Mouse (Mus musculus) splenic B cell, adult 2 months (primary cell): ENCODE measurements at regions not wholly inside any gene's neighbourhood (a gene's known extent, or its start where the extent isn't known, plus 50 kb on each side); places are given as distances from the start of the nearest gene placed in this dataset.
"Not testable (repeated sequence)": the region's sequence is repeated elsewhere in the genome, so short reads cannot be mapped to it uniquely, and the experiment has no call there.

ENCODE experiments used
- DNase-seq: peaks from one replicate; pipeline ENCODE4 v3.0.0-alpha.2; 2011; ENCODE audit warnings: low read depth, low spot score
- H3K27me3 ChIP-seq: 2 replicates; pipeline ENCODE4 v1.6.1; 2012; ENCODE audit warnings: mild to moderate bottlenecking, low read length, moderate library complexity, mixed read lengths; ENCODE audit not compliant: control insufficient read depth, poor library complexity, insufficient read depth, severe bottlenecking
- H3K36me3 ChIP-seq: 2 replicates; pipeline ENCODE4 v1.6.1; 2012; ENCODE audit warnings: mild to moderate bottlenecking, low read length, moderate library complexity, mixed read lengths; ENCODE audit not compliant: control insufficient read depth, poor library complexity, insufficient read depth, severe bottlenecking

DNA sequence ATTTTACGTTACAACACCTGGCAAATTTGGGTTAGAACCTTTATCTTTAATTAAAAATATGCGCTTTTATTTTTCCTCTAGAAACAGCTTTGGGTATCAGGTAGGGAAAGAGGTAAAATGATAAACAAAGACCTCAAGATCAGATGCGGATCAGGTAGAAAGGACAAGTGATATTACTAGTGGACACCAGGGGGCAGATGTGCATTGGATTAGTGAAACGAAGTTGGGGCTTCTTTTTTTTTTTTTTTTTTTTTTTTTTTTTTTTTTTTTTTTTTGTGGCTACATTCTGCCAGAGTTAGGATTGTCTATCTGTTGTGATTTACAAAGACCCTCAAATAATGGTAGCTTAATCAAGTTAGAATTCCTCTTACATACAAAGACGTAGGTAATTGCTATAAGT lies 153.8 kb downstream of the Cd109 start:
- no peaks in the 10 kb centered on the region for H3K27me3 ChIP-seq
- no peaks in the 10 kb centered on the region for H3K36me3 ChIP-seq
- DNase-seq, result peak; percentile 16

DNA sequence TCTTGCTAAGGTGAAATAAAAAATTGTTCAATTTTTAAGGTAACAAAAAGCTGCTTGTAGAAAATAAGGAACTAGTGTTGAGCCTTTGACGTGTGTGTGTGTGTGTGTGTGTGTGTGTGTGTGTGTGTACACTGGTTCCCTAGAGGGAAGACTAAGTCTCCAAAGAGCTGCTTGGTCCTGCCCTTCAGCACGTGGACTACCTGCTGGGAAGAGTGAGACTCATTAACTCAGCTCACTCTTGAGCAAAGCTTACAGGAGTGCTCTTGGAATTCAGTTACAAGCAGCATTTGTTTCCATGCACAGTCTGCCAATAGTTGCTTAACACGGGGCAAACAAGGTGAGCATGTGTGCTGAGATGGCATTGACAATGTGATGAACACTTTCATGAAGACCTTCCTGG lies 158.6 kb downstream of the Cd109 start:
- no peak for DNase-seq
- Histone ChIP-seq H3K36me3 (no peaks in the 10 kb centered on the region), H3K27me3 (no peaks in the 10 kb centered on the region)

DNA sequence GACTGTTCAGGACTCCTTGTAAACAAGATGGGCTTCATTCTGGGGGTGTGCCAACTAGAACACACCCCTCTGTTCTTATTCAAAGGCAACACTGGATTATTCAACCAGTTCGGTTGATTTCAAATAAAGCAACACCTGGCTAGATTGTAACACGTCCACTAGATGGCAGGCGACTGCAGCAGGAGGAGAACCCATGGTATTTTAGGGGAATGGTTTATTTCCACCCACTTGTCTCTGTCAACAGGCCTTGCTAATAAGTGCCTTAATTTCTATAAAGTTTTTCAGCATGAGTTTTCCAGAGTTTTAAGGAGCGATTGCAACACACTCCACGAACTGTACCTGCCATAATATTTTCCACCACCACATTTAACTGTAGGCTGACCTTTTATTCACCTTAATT lies 160.1 kb downstream of the Cd109 start:
- peak; percentile 8 for DNase-seq
- H3K27me3 ChIP-seq, result no peaks in the 10 kb centered on the region

DNA sequence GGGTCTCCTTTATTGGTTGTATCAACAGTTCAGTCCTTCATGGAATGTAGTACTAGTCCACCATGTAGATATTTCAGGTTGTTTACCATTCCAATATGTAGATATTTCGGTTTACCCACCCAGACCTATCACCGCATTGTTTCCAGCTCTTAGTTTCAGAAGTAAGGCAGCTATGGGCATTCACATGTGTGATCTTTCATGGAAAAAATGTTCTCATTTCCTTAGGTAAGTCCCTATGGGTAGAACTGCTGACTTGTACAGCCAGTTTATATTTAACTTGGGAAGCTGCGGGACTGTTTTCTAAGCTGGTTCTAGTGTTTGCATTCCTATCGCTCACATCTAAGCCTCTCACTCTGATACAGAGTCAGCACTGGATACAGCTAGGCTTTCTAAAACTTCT lies 165.2 kb downstream of the Cd109 start:
- DNase-seq, result no peak
- no peaks in the 10 kb centered on the region for H3K36me3 ChIP-seq
- H3K27me3 ChIP-seq, result no peaks in the 10 kb centered on the region

More for the DNA sequence above, 160.1 kb downstream of the Cd109 start:
- no peaks in the 10 kb centered on the region for H3K36me3 ChIP-seq

DNA sequence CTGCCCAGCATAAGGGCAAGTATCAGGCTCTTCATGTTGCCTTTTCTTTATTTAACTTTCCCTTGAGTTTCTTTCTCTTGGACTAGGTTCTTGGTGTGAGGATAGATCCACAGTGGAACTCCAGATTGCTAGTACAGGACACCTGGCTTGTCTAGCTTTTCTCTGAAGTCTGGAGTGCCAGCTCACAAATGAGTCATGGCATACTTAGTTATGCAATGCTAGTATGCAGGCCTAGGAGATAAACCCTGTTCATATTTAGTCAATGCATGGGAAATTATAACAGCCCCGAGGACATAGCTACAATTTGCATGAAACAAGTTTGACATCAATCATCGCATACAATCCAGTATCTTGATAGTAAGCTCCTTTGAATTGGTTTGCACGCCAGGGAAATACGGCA lies 167.0 kb downstream of the Cd109 start:
- Histone ChIP-seq H3K27me3 (no peaks in the 10 kb centered on the region), H3K36me3 (no peaks in the 10 kb centered on the region)
- DNase-seq, result no peak

DNA sequence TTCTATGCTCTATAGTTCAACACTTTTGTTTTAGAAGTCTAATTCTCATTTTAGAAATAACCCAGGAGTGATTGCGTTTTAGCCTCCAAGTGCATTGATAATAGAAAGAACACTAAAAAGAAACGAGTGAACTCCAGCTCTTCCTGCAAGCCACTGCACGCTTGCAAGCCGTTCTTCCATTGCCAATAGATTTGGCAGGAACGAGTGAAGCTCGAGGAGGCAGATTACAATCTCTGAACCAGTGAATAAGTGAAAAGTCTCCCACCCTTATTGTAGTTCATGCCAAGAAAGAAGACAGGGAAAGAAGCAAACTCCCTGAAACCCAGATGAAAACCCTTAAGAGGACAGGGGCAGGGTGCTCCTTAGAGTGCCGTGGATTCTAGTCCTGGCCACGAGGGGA lies 167.5 kb downstream of the Cd109 start:
- DNase-seq, result no peak
- Histone ChIP-seq H3K27me3 (no peaks in the 10 kb centered on the region), H3K36me3 (no peaks in the 10 kb centered on the region)

DNA sequence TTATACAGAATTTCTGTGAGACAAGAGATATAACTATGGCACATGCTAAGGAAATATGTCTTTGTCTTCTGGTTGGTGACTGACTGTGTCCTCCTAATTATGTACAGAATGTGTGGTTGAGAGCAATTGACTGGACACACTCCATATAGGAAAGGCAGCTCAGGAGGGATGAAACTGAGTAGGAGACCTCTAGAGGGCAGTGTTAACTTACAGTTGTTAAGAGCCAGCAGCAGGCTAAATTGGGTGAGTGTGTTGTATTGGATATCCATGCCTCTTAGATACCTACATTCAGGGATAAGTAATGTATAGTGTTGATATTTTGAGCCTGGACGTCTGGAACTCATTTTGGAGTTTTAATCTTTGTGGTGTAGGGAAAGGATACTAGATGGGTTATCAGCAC lies 172.5 kb downstream of the Cd109 start:
- Histone ChIP-seq H3K36me3 (no peaks in the 10 kb centered on the region), H3K27me3 (no peaks in the 10 kb centered on the region)
- no peak for DNase-seq

DNA sequence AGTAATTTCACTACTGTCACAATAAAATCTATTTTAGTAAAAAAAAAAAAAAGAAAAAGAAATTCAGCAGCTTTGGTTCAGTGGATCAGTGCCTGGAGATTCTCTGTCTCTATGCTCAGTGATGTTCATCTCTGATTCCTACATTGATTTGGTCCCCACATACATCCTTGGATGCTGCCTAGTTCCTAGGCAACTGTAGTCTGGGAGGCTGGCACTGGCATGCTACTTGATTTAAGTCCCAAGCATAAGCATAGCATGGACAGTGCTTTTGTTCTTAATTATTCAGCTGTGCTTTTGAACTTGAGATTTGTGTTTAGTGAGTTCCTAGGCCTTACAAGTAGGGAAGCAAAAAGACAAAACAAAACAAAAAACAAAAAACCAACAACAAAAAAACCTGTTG lies 174.4 kb downstream of the Cd109 start:
- DNase-seq, result no peak
- no peaks in the 10 kb centered on the region for H3K27me3 ChIP-seq
- no peaks in the 10 kb centered on the region for H3K36me3 ChIP-seq

DNA sequence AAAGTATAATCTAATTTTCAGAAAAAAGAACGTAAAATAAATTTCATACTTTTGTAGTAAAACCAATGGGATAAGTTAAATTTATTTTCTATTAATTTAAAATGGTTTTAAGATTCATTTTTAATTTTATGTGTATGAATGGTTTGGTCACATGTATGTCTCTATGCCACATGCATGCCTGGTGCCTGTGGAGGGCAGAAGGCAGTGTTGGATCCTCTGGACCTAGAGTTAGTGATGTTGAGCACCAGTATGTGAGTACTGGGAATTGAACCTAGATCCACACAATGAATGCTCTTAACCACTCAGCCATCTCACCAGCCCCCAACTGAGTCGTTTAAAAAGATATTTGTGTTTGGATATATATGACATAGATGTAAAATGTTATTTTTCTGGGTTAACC lies 174.8 kb downstream of the Cd109 start:
- DNase-seq, result no peak
- Histone ChIP-seq H3K36me3 (no peaks in the 10 kb centered on the region), H3K27me3 (no peaks in the 10 kb centered on the region)

DNA sequence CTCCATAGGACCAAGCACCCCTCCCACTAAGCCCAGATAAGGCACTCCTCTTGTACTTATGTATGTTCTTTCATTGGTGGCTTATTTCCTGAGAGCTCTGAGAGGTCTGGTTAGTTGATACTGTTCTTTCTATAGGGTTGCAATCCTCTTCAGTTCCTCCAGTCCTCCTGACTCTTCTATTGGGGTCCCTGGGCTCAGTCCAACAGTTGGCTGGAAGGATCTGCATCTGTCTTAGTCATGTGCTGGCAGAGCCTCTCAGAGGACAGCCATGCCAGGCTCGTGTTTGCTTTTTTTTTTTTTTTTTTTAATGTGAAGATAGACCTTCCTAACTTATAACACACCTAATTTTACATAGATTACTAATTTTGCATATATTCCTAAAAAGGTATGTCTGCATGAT lies 180.5 kb downstream of the Cd109 start:
- DNase-seq, result no peak
- Histone ChIP-seq H3K36me3 (no peaks in the 10 kb centered on the region), H3K27me3 (no peaks in the 10 kb centered on the region)

DNA sequence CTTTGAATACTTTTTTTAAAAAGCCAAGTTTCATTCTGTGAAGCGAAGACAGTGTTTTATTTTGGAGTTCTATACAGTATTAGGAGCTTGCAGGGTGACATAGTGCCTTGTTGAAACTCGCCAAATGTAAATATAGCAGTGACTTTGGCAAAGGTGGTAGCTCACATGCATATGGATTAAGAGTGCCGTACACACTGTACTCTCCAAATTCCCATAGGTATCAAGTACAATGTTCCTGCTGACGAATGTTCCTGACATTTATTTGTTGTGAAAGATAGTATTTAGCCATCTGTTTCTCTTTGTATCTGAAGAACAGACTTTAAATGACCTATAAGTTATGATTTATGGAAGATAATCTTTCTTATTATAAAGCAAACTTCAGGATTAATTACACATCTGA lies 201.9 kb downstream of the Cd109 start:
- no peaks in the 10 kb centered on the region for H3K27me3 ChIP-seq
- DNase-seq, result no peak
- H3K36me3 ChIP-seq, result no peaks in the 10 kb centered on the region

DNA sequence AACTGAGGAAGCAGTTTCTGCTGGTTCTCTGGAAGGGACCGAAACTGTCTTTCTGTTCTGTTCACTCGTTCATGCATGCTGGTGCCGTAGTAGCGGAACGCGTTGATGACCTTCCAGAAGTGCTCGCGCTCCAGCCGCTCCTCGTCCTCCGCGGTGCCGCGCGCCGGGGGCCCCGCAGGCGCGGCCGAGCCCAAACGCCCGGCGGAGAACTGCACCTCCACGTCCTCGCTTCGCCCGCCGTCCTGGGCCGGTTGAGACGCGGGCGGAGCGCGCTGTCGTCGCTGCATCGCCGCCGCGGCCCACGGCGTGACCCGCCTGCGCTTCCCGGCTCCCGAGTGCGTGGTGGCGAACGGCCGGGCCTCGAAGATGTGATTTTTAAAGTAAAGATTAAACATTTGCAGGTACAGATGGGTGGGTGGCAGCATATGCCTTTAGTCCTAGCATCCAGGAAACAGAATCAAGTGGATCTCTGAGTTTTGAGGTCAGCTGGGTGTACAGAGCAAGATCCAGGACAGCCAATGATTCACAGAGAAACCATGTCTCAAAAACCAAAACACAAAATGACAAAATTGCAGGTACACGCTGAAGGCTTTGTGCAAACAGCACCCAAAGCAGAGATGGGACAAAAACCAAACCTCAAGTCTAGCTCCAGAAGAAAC lies 206.3 kb downstream of the Cd109 start:
- not testable (repeated sequence) for H3K27me3 ChIP-seq

DNA sequence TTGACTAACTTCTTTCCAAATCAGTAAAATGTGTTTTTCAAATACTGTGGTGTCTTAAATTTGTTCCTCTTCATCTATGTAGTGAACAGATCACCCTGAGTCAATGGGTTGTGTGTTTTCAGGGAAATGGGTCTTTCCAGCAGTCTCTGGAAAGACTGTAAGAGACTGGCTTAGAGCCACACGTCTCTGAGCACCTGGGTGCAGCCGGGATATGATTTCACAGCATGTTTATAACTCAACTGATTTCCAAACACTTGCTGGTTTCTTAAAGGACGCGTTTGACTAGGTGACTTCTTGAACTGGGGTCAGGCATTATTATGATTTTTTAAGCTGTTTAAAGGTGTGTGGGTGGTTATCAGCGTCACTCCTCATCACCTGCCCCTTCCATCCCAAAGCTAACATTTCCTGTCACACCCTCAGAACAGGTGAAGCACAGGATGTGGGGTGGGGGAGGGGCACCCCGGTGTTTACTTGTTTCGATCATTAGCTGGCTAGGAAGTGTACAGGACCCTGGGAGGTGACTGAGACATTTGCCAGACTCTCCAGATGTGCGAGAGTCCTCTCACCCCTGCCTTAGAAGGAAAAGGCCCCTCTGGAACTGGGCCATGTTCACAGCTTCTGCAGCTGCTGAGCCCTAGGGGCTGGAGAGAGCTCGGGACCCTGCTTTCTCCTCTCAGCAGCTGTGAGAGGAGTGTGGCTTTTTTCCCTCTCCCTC lies 229.8 kb downstream of the Cd109 start:
- no peak for DNase-seq
- Histone ChIP-seq H3K27me3 (no peaks in the 10 kb centered on the region), H3K36me3 (no peaks in the 10 kb centered on the region)

More for the DNA sequence above, 206.3 kb downstream of the Cd109 start:
- not testable (repeated sequence) for DNase-seq, H3K36me3 ChIP-seq

DNA sequence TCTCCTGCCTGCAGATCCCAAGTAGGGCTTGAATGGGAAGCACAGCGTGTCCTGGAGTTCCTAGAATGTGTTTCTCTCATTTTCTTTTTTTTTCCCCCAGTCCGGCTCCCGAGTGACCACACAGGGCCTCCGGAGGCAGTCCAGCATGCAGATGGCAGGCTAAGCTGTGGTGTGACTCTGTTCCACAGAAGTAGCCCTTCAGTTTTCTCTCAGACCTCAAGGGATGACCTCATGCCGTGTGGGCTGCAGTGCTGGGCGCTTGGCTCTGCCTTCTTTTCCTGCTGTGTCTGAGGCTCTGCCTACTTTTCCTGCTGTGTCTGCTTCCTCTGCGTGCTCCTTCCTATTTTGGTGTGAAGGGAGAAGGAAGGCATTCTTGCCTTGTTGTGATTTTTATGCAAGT lies 230.8 kb downstream of the Cd109 start:
- DNase-seq, result no peak
- Histone ChIP-seq H3K27me3 (no peaks in the 10 kb centered on the region), H3K36me3 (no peaks in the 10 kb centered on the region)

DNA sequence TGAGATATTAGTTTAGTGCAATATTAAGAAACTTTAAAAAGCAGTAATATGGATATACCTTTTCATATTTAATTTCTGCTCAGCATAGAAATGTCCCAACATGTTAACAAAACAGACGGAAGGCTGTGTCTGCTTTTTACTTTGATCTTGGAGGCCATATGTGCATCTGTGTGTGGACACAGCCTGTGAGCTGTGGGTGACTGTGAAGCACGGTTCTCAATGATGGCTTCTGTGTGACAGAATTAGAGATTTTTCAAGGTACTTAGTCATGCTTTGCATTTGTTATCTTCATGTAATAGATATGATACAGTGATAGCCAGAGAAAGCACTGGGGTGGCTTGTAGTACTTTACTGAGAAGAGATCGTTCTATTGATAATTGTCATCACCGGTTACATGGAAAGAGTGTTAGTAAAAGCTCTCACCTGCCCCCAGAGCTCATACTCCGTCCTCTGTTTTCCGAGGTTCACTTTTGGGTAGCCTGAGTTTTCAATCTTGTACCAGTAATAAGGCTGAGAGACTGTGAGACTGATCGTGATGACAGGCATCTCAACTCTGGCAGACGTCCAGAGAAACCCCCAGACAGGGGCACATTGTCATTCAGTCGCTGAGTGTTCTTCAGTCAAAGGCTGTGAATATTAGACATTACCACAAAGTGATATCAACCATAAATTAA lies 232.7 kb downstream of the Cd109 start:
- Histone ChIP-seq H3K36me3 (no peaks in the 10 kb centered on the region), H3K27me3 (no peaks in the 10 kb centered on the region)
- DNase-seq, result no peak
